Mouse (Mus musculus): Measurements from ENCODE around the gene Pgs1. TPM values are rescaled to one million over a fixed set of nuclear protein-coding genes. Genes with fewer than 3 reads are reported as not detected.
A peak's percentile ranks its signal among the peaks of the same experiment; 100 is the strongest.

Gene Pgs1
- total and polyA plus RNA-seq, 3 experiments, result 38.1 to 60.5 (median 50.8) TPM

DNA sequence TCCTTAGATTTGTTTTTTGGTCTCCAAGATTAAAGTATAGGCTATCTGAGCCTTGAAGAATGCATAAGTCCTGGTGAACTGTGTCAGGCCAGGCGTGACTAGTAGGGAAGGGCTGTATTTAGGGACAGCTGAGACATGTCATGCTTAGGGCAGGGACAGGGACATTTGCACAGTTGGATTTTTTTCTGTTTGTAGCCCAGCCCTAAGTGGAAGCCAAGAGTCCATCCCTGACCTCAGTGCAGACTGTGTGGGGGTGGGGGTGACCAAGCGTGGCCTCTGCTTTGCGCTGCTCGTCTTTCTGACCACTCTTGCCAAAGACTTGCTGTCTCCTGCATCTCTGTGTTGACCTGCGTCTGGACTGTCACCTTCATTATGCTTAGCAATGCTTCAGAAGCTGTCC is 18.1 kb downstream of the Pgs1 start:
- dilution Hi-C loops (cut with MboI; ENCODE audit: extremely low pct_ligation_motif_present, extremely low pct_unique_long_range_greater_than_20kb, low sequenced_read_pairs) (no loop called here), in situ Hi-C loops (cut with MboI; ENCODE audit: low pct_ligation_motif_present, low pct_unique_long_range_greater_than_20kb, low sequenced_read_pairs) (no loop called here)
- Histone ChIP-seq H3K79me2 (replicated peaks; ENCODE audit: control insufficient read depth, extremely low read depth, insufficient read depth, poor library complexity, severe bottlenecking) (peaks cover 16% of the 10 kb centered on the region), H3K9ac (ENCODE audit: insufficient read depth, low read depth) (no peak overlapping the region), H3K27me3 (replicated peaks) (no peaks in the 10 kb centered on the region), H3K27ac (ENCODE audit: insufficient read depth, low read depth) (no peak overlapping the region), H3K4me1 (ENCODE audit: control insufficient read depth in 1 of 2, insufficient read depth in 2 of 2) (peaks cover 33 to 49% of the 10 kb centered on the region in 2 experiments), H3K36me3 (replicated peaks in 1 of 2; ENCODE audit: control insufficient read depth in 1 of 2, insufficient read depth in 1 of 2, low read length in 1 of 2) (peaks cover 87 to 96% of the 10 kb centered on the region in 2 experiments), H3K4me2 (ENCODE audit: insufficient read depth, low read depth, poor library complexity, severe bottlenecking) (no peak overlapping the region), H3K4me3 (replicated peaks in 1 of 3; ENCODE audit: low read depth in 2 of 3, low read length in 2 of 3, poor library complexity in 1 of 3) (no peak overlapping the region), H3K9me3 (replicated peaks; ENCODE audit: low read length) (no peaks in the 10 kb centered on the region)
- DNase-seq (ENCODE audit: extremely low read depth), result no peak
- TF ChIP-seq MYC (IDR thresholded peaks at IDR 0.05; ENCODE audit: low read depth, low read length) (no peak), SMC3 (IDR thresholded peaks at IDR 0.05; ENCODE audit: low read depth, low read length) (no peak), CHD2 (IDR thresholded peaks at IDR 0.05; ENCODE audit: low read length) (no peak), HCFC1 (IDR thresholded peaks at IDR 0.05; ENCODE audit: low read depth, low read length) (no peak), UBTF (IDR thresholded peaks at IDR 0.05; ENCODE audit: low read depth, low read length) (no peak), ZMIZ1 (IDR thresholded peaks at IDR 0.05; ENCODE audit: low read depth, low read length) (no peak), POLR2AphosphoS2 (IDR thresholded peaks at IDR 0.05; ENCODE audit: low read depth, low read length) (no peak), MEF2A (IDR thresholded peaks at IDR 0.05; ENCODE audit: borderline replicate concordance, low read depth, low read length) (no peak), NRF1 (IDR thresholded peaks at IDR 0.05; ENCODE audit: low read depth, low read length) (no peak), MAFK (IDR thresholded peaks at IDR 0.05; ENCODE audit: insufficient replicate concordance, low read length) (no peak), ZC3H11A (IDR thresholded peaks at IDR 0.05; ENCODE audit: low read depth, low read length) (no peak), RCOR1 (conservative IDR thresholded peaks at IDR 0.05; ENCODE audit: low read depth, low read length) (no peak), JUN (IDR thresholded peaks at IDR 0.05; ENCODE audit: insufficient read depth, low read depth, low read length) (no peak), NELFE (IDR thresholded peaks at IDR 0.05; ENCODE audit: low read depth, low read length) (no peak), BHLHE40 (IDR thresholded peaks at IDR 0.05; ENCODE audit: low read depth, low read length) (no peak), SIN3A (IDR thresholded peaks at IDR 0.05; ENCODE audit: low read length) (no peak), USF1 (IDR thresholded peaks at IDR 0.05; ENCODE audit: low read depth, low read length) (no peak)

DNA sequence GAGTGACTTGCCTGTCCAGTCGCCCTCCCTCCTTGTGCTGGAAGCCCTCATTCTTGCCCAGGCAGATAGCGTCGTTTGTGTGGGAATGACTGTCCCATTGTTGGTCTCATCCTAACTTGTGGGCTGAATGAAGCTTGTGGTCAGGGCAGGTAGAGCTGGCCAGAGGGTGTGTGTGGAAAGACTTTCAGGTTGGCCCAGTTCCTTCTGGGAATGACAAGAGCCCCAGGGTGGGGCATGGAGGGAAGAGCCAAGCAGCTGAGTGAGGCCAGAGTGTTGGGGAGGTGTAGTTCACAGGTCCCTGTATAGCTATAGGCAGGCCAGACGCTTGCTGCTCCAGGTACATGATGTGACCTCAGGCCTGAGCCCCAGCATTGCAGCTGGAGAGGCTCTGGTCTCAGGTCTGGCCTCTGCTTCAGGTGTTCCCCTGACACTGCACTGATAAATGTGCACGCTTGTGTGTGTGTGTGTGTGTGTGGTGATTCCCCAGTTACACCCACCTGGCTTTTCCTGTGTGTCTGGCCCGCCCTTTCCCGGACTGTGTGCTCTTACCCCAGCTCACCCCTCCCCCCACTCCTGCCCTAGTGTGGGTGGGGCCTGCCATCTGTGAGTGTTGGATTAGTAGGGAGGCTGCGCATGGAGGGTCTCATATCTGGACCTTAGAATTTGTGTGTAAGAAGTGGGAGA is 21.5 kb downstream of the Pgs1 start:
- dilution Hi-C loops (cut with MboI; ENCODE audit: extremely low pct_ligation_motif_present, extremely low pct_unique_long_range_greater_than_20kb, low sequenced_read_pairs), result no loop called here
- no peak for DNase-seq (ENCODE audit: extremely low read depth)
- Histone ChIP-seq H3K4me3 (replicated peaks in 1 of 3; ENCODE audit: low read depth in 2 of 3, low read length in 2 of 3, poor library complexity in 1 of 3) (no peak overlapping the region), H3K4me1 (ENCODE audit: control insufficient read depth in 1 of 2, insufficient read depth in 2 of 2) (peaks cover 15 to 39% of the 10 kb centered on the region in 2 experiments), H3K27ac (ENCODE audit: insufficient read depth, low read depth) (no peak overlapping the region), H3K79me2 (replicated peaks; ENCODE audit: control insufficient read depth, extremely low read depth, insufficient read depth, poor library complexity, severe bottlenecking) (peaks cover 25% of the 10 kb centered on the region), H3K27me3 (replicated peaks) (no peaks in the 10 kb centered on the region), H3K4me2 (ENCODE audit: insufficient read depth, low read depth, poor library complexity, severe bottlenecking) (no peak overlapping the region), H3K9me3 (replicated peaks; ENCODE audit: low read length) (no peaks in the 10 kb centered on the region), H3K9ac (ENCODE audit: insufficient read depth, low read depth) (no peak overlapping the region), H3K36me3 (replicated peaks in 1 of 2; ENCODE audit: control insufficient read depth in 1 of 2, insufficient read depth in 1 of 2, low read length in 1 of 2) (peaks cover 82 to 96% of the 10 kb centered on the region in 2 experiments)
- in situ Hi-C loops (cut with MboI; ENCODE audit: low pct_ligation_motif_present, low pct_unique_long_range_greater_than_20kb, low sequenced_read_pairs), result no loop called here
- TF ChIP-seq ELF1 (IDR thresholded peaks at IDR 0.05; ENCODE audit: low read depth, low read length) (no peak), MAZ (IDR thresholded peaks at IDR 0.05; ENCODE audit: low read depth, low read length) (no peak), MAX (IDR thresholded peaks at IDR 0.05; ENCODE audit: low read length) (no peak), MEF2A (IDR thresholded peaks at IDR 0.05; ENCODE audit: borderline replicate concordance, low read depth, low read length) (no peak), TCF12 (IDR thresholded peaks at IDR 0.05; ENCODE audit: low read depth, low read length) (peak; percentile 61; the same call in 1 of the 2 replicates), MAFK (IDR thresholded peaks at IDR 0.05; ENCODE audit: insufficient replicate concordance, low read length) (no peak), SIN3A (IDR thresholded peaks at IDR 0.05; ENCODE audit: low read length) (no peak), NELFE (IDR thresholded peaks at IDR 0.05; ENCODE audit: low read depth, low read length) (no peak), NRF1 (IDR thresholded peaks at IDR 0.05; ENCODE audit: low read depth, low read length) (0 out of 2 replicates have a peak, but pooled peaks have one; percentile 23), GABPA (IDR thresholded peaks at IDR 0.05; ENCODE audit: insufficient replicate concordance, low read depth, low read length) (no peak), BHLHE40 (IDR thresholded peaks at IDR 0.05; ENCODE audit: low read depth, low read length) (no peak), RCOR1 (conservative IDR thresholded peaks at IDR 0.05; ENCODE audit: low read depth, low read length) (no peak), JUND (conservative IDR thresholded peaks at IDR 0.05; ENCODE audit: low read depth, low read length) (no peak), TBP (conservative IDR thresholded peaks at IDR 0.05; ENCODE audit: low read depth, low read length) (no peak), JUN (IDR thresholded peaks at IDR 0.05; ENCODE audit: insufficient read depth, low read depth, low read length) (no peak), ZNF384 (IDR thresholded peaks at IDR 0.05; ENCODE audit: low read depth, low read length) (no peak), KAT2A (IDR thresholded peaks at IDR 0.05; ENCODE audit: insufficient replicate concordance, low read length) (no peak), HCFC1 (IDR thresholded peaks at IDR 0.05; ENCODE audit: low read depth, low read length) (no peak), PAX5 (IDR thresholded peaks at IDR 0.05; ENCODE audit: low read length) (no peak), MXI1 (IDR thresholded peaks at IDR 0.05; ENCODE audit: low read depth, low read length) (peak; percentile 32; the same call in 1 of the 2 replicates), USF1 (IDR thresholded peaks at IDR 0.05; ENCODE audit: low read depth, low read length) (no peak), MYC (IDR thresholded peaks at IDR 0.05; ENCODE audit: low read depth, low read length) (no peak), CHD1 (IDR thresholded peaks at IDR 0.05; ENCODE audit: low read depth, low read length) (no peak), CTCF (conservative IDR thresholded peaks at IDR 0.05 in 1 of 2, IDR thresholded peaks at IDR 0.05 in 1 of 2; ENCODE audit: low read depth in 2 of 2, low read length in 2 of 2) (no peak)
